Mouse (Mus musculus): ENCODE measurements around the gene Lefty1. TPM values are rescaled to one million over a fixed set of nuclear protein-coding genes. Genes with fewer than 3 reads are reported as not detected.
"Not testable (repeated sequence)": the region's sequence is repeated elsewhere in the genome, so short reads cannot be mapped to it uniquely, and the experiment has no call there.

Lefty1 gene
- polyA plus RNA-seq, 1 experiment: 2.5 TPM

DNA sequence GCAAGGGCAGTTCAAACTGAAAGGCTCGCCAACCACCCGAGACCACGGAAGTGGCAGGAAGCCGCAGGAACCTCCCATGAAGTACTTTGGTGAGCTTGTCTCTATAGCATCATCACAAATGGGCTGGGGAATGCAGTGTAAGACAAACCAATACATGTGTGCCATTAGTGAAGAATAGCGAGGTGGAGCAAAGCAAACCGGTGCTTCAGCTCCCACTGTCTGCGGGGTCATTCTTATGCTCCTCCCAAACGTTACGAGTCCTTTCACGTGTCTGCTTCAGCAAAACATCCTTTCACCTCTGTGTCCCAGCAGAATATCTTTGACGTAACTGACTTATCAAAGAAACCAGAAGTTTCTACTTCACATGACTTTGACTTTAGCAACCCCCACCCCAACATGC lies 18.4 kb upstream of the Lefty1 start:
- TF ChIP-seq POLR2A (IDR thresholded peaks at IDR 0.05; ENCODE audit: low read depth, low read length) (no peak), CTCF (IDR thresholded peaks at IDR 0.05; ENCODE audit: borderline replicate concordance, insufficient read depth, low read length) (no peak)
- Histone ChIP-seq H3K4me3 (ENCODE audit: insufficient read depth, low read length) (no peak overlapping the region), H3K4me1 (ENCODE audit: control insufficient read depth, insufficient read depth, low read length) (peaks cover 7% of the 10 kb centered on the region), H3K27ac (ENCODE audit: insufficient read depth, low read length) (no peak overlapping the region)

DNA sequence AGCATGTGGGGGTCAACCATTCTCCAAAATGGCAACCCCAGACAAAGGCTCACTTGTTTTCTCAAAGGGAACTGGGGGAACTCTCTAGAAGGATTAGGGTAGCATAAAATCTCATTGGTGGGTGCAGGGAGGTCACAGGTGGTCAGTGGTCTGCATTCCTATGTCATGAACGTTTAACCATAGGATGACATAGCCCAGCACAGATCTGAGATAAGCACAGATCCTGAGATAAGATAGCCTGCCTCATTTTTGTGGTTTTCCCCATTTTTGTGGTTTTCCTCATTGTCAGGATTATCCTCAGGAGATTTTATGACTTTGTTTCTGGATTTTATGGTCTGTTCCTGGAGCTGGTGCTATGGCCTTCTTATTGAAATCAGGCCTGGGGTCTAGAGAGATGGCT lies 17.8 kb upstream of the Lefty1 start:
- Histone ChIP-seq H3K4me1 (ENCODE audit: control insufficient read depth, insufficient read depth, low read length) (peaks cover 7% of the 10 kb centered on the region), H3K4me3 (ENCODE audit: insufficient read depth, low read length) (no peak overlapping the region), H3K27ac (ENCODE audit: insufficient read depth, low read length) (no peak overlapping the region)
- TF ChIP-seq CTCF (IDR thresholded peaks at IDR 0.05; ENCODE audit: borderline replicate concordance, insufficient read depth, low read length): no peak
- no peak for TF ChIP-seq POLR2A (IDR thresholded peaks at IDR 0.05; ENCODE audit: low read depth, low read length)

GRCm38 (mm10) chr1:180919686-180920085 lies 15.1 kb upstream of the Lefty1 start:
- no peak overlapping the region for H3K27ac ChIP-seq (ENCODE audit: insufficient read depth, low read length)
- no peaks in the 10 kb centered on the region for H3K4me1 ChIP-seq (ENCODE audit: control insufficient read depth, insufficient read depth, low read length)
- no peak overlapping the region for H3K4me3 ChIP-seq (ENCODE audit: insufficient read depth, low read length)
- no peak for TF ChIP-seq POLR2A (IDR thresholded peaks at IDR 0.05; ENCODE audit: low read depth, low read length)
- 0 out of 2 replicates have a peak, but pooled peaks have one; percentile 40 for TF ChIP-seq CTCF (IDR thresholded peaks at IDR 0.05; ENCODE audit: borderline replicate concordance, insufficient read depth, low read length)

DNA sequence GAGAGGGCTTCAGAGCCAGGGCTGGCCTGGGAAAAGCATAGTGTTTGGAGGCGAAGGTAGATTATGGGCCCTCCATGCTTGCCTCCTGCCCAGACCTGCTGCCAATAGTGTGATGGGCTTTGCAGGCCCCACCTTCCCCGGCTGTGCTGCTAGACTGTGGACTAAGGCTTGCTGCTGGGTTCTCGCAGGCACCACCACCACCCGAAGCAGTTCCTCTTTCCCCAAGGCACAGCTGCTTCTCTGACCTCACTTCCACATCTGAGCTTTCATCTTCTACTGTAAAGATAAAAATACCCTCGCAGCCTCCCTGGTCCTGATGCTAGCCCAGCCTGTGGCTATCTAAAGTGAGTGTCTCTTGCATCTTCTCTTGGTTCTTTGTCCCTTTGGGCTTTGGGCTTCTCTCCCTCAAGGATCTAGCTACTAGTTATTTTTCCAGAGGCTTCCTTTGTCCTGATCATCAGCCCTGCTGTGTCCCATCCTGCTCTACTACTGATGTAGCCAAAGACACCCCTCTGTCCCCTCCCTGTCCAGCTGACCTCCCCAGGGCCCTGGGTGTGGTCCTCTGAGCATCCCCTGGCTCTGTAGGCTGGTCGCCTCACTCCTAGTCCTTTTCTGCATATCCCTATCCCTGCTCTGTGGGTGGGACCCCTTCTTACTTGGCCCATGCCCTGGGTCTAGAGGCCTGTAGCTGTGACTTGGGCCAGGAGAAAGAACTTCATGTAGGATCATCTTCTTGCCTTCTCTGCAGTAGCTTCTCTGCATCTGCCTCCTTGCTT lies 12.4 kb upstream of the Lefty1 start:
- TF ChIP-seq CTCF (IDR thresholded peaks at IDR 0.05; ENCODE audit: borderline replicate concordance, insufficient read depth, low read length): no peak
- no peak for TF ChIP-seq POLR2A (IDR thresholded peaks at IDR 0.05; ENCODE audit: low read depth, low read length)
- no peak overlapping the region for H3K4me3 ChIP-seq (ENCODE audit: insufficient read depth, low read length)
- H3K4me1 ChIP-seq (ENCODE audit: control insufficient read depth, insufficient read depth, low read length): no peaks in the 10 kb centered on the region
- H3K27ac ChIP-seq (ENCODE audit: insufficient read depth, low read length): no peak overlapping the region

- no peaks in the 10 kb centered on the region for H3K4me1 ChIP-seq (ENCODE audit: control insufficient read depth, insufficient read depth, low read length)
- no peak overlapping the region for H3K27ac ChIP-seq (ENCODE audit: insufficient read depth, low read length)
- TF ChIP-seq POLR2A (IDR thresholded peaks at IDR 0.05; ENCODE audit: low read depth, low read length) (no peak), CTCF (IDR thresholded peaks at IDR 0.05; ENCODE audit: borderline replicate concordance, insufficient read depth, low read length) (no peak)
Observed at GRCm38 (mm10) chr1:180924737-180925136, 10.1 kb upstream of the Lefty1 start.

DNA sequence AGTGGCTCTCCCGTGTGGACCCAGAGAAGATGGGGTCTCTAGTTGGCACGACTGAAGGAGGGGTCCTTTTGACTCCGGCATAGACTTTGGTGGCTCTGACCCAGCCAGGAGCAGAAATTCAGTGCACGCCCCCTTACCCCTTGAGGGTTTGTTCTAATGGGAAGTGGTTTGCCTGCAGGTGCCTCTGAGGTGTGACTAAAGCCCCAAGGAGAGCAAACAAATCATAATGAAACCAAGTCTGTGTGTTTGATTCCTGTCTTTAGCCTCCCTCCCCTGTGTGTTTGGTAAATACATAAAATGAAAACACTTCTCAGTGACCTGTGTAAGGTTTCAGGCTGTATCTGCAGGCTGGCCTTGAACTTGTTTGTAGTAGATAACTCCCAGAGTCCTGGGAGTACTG lies 8.5 kb upstream of the Lefty1 start:
- peaks cover 5% of the 10 kb centered on the region; the same call in 1 of the 2 replicates for H3K4me1 ChIP-seq (ENCODE audit: control insufficient read depth, insufficient read depth, low read length)
- TF ChIP-seq POLR2A (IDR thresholded peaks at IDR 0.05; ENCODE audit: low read depth, low read length) (no peak), CTCF (IDR thresholded peaks at IDR 0.05; ENCODE audit: borderline replicate concordance, insufficient read depth, low read length) (no peak)
- H3K4me3 ChIP-seq (ENCODE audit: insufficient read depth, low read length): no peak overlapping the region
- H3K27ac ChIP-seq (ENCODE audit: insufficient read depth, low read length): no peak overlapping the region

More at GRCm38 (mm10) chr1:180924737-180925136, 10.1 kb upstream of the Lefty1 start:
- H3K4me3 ChIP-seq (ENCODE audit: insufficient read depth, low read length): no peak overlapping the region

DNA sequence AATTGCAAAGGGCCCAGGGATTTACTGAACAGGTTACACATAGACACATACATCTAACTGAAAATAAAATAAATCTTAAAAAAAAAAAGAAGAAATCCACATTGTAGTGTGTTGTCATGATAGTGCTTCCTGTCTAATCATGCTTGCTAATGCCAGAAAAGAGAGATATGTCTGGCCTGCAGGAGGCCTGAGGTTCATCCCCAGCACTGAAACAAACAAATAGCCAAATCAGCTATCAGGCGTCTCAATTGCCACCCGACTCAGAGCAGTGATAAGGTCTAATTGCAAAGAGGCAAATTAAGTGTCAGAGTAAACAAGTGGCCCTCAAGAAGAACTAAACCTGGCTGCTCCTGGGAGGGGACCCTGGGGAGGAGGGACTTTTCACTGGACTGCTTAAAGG lies 5.2 kb upstream of the Lefty1 start:
- no peak overlapping the region for H3K27ac ChIP-seq (ENCODE audit: insufficient read depth, low read length)
- TF ChIP-seq CTCF (IDR thresholded peaks at IDR 0.05; ENCODE audit: borderline replicate concordance, insufficient read depth, low read length): no peak
- no peak overlapping the region for H3K4me3 ChIP-seq (ENCODE audit: insufficient read depth, low read length)
- H3K4me1 ChIP-seq (ENCODE audit: control insufficient read depth, insufficient read depth, low read length): peaks cover 9% of the 10 kb centered on the region; the same call in 1 of the 2 replicates

DNA sequence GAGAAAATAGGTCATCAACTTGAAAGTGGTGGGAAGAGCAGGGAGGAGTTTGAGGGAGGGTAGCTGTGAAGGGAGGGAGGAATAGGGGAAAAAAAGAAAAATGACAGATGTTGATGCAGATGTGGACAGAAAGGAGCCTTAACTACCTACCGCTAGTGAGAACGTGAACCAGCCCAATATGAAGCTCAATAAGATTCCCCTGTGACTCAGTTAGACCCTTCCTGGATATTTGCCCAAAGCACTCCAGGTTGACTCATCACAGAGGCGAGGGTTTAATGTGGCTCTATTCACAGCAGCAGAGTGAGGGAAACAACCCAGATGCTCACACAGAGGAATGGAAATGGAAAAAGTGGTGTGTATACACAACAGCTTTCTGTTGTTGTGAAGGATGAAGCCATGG lies 3.7 kb upstream of the Lefty1 start:
- Histone ChIP-seq H3K27ac (ENCODE audit: insufficient read depth, low read length) (no peak overlapping the region), H3K4me3 (ENCODE audit: insufficient read depth, low read length) (no peak overlapping the region), H3K4me1 (ENCODE audit: control insufficient read depth, insufficient read depth, low read length) (peaks cover 9% of the 10 kb centered on the region; the same call in 1 of the 2 replicates)
- TF ChIP-seq CTCF (IDR thresholded peaks at IDR 0.05; ENCODE audit: borderline replicate concordance, insufficient read depth, low read length) (no peak), POLR2A (IDR thresholded peaks at IDR 0.05; ENCODE audit: low read depth, low read length) (no peak)

DNA sequence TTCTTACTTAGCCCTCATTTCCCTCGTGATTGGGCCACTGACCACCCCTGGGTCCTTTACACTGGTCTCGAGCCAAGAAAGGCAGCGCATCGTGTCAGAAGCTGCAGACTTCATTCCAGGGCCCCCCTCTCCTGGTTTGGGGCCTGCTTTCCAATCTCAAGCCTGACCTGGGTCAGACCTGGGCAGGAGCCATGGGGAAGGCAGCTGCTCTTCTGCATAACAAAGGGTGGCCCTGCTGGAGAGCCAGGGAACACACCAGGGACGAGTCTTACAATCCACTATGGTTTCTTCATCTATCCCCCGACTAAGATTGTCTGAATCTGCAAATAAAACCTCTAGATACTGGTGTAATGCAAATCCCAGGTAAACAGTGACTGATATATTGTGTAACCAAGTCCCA lies 1.2 kb upstream of the Lefty1 start:
- H3K4me1 ChIP-seq (ENCODE audit: control insufficient read depth, insufficient read depth, low read length): peaks cover 9% of the 10 kb centered on the region; the same call in 1 of the 2 replicates
- no peak overlapping the region for H3K4me3 ChIP-seq (ENCODE audit: insufficient read depth, low read length)
- no peak for TF ChIP-seq CTCF (IDR thresholded peaks at IDR 0.05; ENCODE audit: borderline replicate concordance, insufficient read depth, low read length)
- no peak for TF ChIP-seq POLR2A (IDR thresholded peaks at IDR 0.05; ENCODE audit: low read depth, low read length)

DNA sequence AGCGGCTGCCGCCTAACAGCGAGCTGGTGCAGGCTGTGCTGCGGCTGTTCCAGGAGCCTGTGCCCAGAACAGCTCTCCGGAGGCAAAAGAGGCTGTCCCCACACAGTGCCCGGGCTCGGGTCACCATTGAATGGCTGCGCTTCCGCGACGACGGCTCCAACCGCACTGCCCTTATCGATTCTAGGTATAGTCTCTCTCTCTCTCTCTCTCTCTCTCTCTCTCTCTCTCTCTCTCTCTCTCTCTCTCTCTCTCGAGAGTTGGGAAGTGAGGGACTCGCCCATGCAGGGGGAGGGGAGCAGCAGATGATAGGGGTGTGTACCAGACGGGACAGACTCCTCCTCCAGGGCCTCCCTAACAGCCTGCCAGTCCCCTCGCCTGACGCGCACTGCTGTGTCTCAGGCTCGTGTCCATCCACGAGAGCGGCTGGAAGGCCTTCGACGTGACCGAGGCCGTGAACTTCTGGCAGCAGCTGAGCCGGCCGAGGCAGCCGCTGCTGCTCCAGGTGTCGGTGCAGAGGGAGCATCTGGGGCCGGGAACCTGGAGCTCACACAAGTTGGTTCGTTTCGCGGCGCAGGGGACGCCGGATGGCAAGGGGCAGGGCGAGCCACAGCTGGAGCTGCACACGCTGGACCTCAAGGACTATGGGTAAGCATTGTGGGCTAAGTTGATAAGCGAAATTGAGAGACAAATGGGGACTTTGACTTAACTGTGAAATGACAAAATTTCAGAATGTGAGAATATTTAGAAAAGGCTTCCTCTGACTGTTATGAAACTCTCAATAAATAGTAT lies 2.0 kb downstream of the Lefty1 start:
- 0 out of 2 replicates have a peak, but pooled peaks have one; percentile 21 for TF ChIP-seq POLR2A (IDR thresholded peaks at IDR 0.05; ENCODE audit: low read depth, low read length)
- H3K27ac ChIP-seq (ENCODE audit: insufficient read depth, low read length); H3K4me1 ChIP-seq (ENCODE audit: control insufficient read depth, insufficient read depth, low read length): not testable (repeated sequence)
- H3K4me3 ChIP-seq (ENCODE audit: insufficient read depth, low read length): 0 out of 2 replicates have a peak overlapping the region, but pooled peaks have one; percentile 6

More for the DNA sequence above, 1.2 kb upstream of the Lefty1 start:
- no peak overlapping the region for H3K27ac ChIP-seq (ENCODE audit: insufficient read depth, low read length)

DNA sequence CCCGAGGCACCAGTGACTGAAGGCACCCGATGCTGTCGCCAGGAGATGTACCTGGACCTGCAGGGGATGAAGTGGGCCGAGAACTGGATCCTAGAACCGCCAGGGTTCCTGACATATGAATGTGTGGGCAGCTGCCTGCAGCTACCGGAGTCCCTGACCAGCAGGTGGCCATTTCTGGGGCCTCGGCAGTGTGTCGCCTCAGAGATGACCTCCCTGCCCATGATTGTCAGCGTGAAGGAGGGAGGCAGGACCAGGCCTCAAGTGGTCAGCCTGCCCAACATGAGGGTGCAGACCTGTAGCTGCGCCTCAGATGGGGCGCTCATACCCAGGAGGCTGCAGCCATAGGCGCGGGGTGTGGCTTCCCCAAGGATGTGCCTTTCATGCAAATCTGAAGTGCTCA lies 2.8 kb downstream of the Lefty1 start:
- H3K4me1 ChIP-seq (ENCODE audit: control insufficient read depth, insufficient read depth, low read length); H3K27ac ChIP-seq (ENCODE audit: insufficient read depth, low read length); H3K4me3 ChIP-seq (ENCODE audit: insufficient read depth, low read length): not testable (repeated sequence)

DNA sequence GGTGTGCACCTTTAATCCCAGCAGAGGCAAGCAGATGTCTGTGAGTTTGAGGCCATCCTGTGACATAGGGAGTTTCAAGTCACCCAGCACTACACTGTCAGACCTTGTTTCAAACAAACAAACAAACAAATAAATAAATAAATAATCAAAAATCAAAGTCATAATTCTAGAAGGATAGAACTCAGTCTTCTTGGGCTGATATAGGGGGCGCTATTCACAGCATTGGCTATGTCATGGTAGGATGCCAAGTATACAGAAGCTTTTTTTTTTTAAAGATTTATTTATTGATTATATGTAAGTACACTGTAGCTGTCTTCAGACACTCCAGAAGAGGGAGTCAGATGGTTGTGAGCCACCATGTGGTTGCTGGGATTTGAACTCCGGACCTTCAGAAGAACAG lies 4.0 kb downstream of the Lefty1 start:
- not testable (repeated sequence) for H3K4me3 ChIP-seq (ENCODE audit: insufficient read depth, low read length); H3K27ac ChIP-seq (ENCODE audit: insufficient read depth, low read length)
- H3K4me1 ChIP-seq (ENCODE audit: control insufficient read depth, insufficient read depth, low read length): peaks cover 10% of the 10 kb centered on the region; the same call in 1 of the 2 replicates

Data from embryonic fibroblast, embryonic 13.5 days (primary cell).